Mouse (Mus musculus) stomach, postnatal 0 days (tissue): ENCODE results near the gene Tmem80. TPM values are rescaled to one million over a fixed set of nuclear protein-coding genes. Genes with fewer than 3 reads are reported as not detected.

Experiments
- ATAC-seq: fragments of 200-750 bp; cut with Nextera tagmentation; 2 replicates; pipeline ENCODE4 v1.8.0; 2017; ENCODE audit not compliant: low FRiP score, low TSS enrichment
- DNase-seq: peaks from one replicate; pipeline ENCODE4 v3.0.0-alpha.2; 2016; ENCODE audit warnings: low spot score
- H3K27ac ChIP-seq: fragments of 300-500 bp; sonication (generic); replicated peaks from 2 replicates; pipeline ENCODE4 v1.5.1; 2014; ENCODE audit warnings: mild to moderate bottlenecking, control low read depth
- H3K27me3 ChIP-seq: fragments of 300-500 bp; sonication (generic); 2 replicates; pipeline ENCODE4 v1.6.1; 2014; ENCODE audit warnings: low read length; ENCODE audit not compliant: control insufficient read depth, insufficient read depth
- H3K36me3 ChIP-seq: fragments of 300-500 bp; sonication (generic); 2 replicates; pipeline ENCODE4 v1.6.1; 2014; ENCODE audit warnings: low read length, mixed read lengths; ENCODE audit not compliant: control insufficient read depth, insufficient read depth
- H3K4me1 ChIP-seq: fragments of 300-500 bp; sonication (generic); replicated peaks from 2 replicates; pipeline ENCODE4 v1.6.1; 2014; ENCODE audit warnings: antibody characterized with exemption; ENCODE audit not compliant: control insufficient read depth, insufficient read depth
- H3K4me2 ChIP-seq: fragments of 300-500 bp; sonication (generic); replicated peaks from 2 replicates; pipeline ENCODE4 v1.6.1; 2014; ENCODE audit warnings: low read depth, mild to moderate bottlenecking, control low read depth, moderate library complexity
- H3K4me3 ChIP-seq: fragments of 300-500 bp; sonication (generic); 2 replicates; pipeline ENCODE4 v1.5.1; 2014; ENCODE audit warnings: low read depth, low read length, control low read depth
- H3K9ac ChIP-seq: fragments of 300-500 bp; sonication (generic); 2 replicates; pipeline ENCODE4 v1.6.1; 2014; ENCODE audit warnings: mild to moderate bottlenecking, low read length, control low read depth, mixed read lengths
- H3K9me3 ChIP-seq: fragments of 300-500 bp; sonication (generic); 2 replicates; pipeline ENCODE4 v1.6.1; 2016; ENCODE audit warnings: low read length; ENCODE audit not compliant: control insufficient read depth
- CTCF ChIP-seq: IDR thresholded peaks from 2 replicates; pipeline ENCODE4 v1.5.1; 2016; ENCODE audit warnings: antibody characterized with exemption, low read depth, mild to moderate bottlenecking, moderate library complexity
- EP300 ChIP-seq: optimal IDR thresholded peaks from 2 replicates; pipeline ENCODE3; 2016; ENCODE audit warnings: antibody characterized with exemption
- WGBS: fragments of 180-500 bp; shearing (Covaris S2); extraction: QIAGEN DNeasy Blood & Tissue Kit; methylation state at CpG from one replicate; pipeline ENCODE4 v1.1.7; 2014; 5-methylcytosine and 5-hydroxymethylcytosine counted together
- polyA plus RNA-seq: library from polyadenylated mRNA; unstranded; fragments of >200 nt; fragmentation: Nextera tagmentation; extraction: Ambion mirVana; gene quantifications from 2 replicates; pipeline ENCODE4 v1.2.1, GENCODE M21; 2015

Gene Tmem80
- polyA plus RNA-seq, 1 experiment from 2014 or later = 18.6 TPM

DNA sequence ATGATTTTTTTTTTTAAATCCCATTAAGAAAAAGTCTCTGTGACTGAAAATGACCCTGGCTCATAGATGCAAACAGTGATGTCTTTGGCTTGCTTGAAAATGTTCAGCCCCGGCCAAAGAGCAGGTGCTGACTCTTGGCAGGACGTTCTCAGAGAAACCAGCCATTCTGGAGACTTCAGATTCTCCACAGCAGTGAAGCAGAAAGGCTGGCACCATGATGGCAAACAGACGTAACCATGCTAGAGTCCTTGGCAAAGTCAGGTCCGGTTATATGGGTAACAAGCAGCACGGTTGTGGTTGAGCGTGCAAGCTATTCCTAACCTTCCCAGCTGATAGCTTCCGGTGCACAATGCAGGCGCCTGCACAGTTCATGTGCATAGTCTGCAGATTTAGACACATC lies 28.4 kb upstream of the Tmem80 start:
- ATAC-seq (no peak), DNase-seq (no peak)
- no peak for TF ChIP-seq EP300
- no peak for TF ChIP-seq CTCF
- 92% methylated on average over 8 of the region's 8 CpGs for WGBS
- H3K4me2 ChIP-seq = no peak overlapping the region
- peaks cover 19% of the 10 kb centered on the region; the same call in 1 of the 2 replicates for H3K36me3 ChIP-seq
- no peak overlapping the region for H3K4me3 ChIP-seq
- no peak overlapping the region for H3K9ac ChIP-seq
- no peaks in the 10 kb centered on the region for H3K9me3 ChIP-seq
- H3K4me1 ChIP-seq = no peaks in the 10 kb centered on the region
- H3K27me3 ChIP-seq = peaks cover 4% of the 10 kb centered on the region; the same call in 1 of the 2 replicates
- H3K27ac ChIP-seq = no peak overlapping the region

DNA sequence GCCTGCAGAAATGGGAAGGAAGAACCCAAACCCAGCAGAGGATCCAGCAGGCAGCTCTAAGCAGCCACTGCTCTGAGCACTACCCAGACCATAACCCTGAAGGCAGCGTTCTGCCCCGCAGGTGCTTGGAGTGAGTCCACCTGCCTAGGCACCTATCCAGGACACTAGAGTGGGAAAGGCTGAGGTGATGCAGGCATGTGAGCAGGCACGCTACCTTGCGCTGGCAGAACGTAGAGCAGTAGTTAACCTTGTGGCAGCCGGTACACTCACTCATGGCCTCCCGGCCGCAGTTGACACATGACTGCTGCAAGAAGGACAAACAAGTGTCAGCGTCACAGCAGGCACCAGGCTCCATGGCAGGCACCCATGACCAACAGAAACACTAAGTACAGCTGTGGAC lies 26.2 kb upstream of the Tmem80 start:
- ATAC-seq (no peak), DNase-seq (no peak)
- Histone ChIP-seq H3K36me3 (peaks cover 28% of the 10 kb centered on the region), H3K27me3 (no peaks in the 10 kb centered on the region), H3K4me2 (no peak overlapping the region), H3K4me3 (no peak overlapping the region), H3K27ac (no peak overlapping the region), H3K9ac (no peak overlapping the region), H3K9me3 (no peaks in the 10 kb centered on the region), H3K4me1 (no peaks in the 10 kb centered on the region)
- TF ChIP-seq CTCF = no peak
- no peak for TF ChIP-seq EP300
- 96% methylated on average over 9 of the region's 9 CpGs for WGBS

- no peaks in the 10 kb centered on the region for H3K9me3 ChIP-seq
- no peak overlapping the region for H3K9ac ChIP-seq
- H3K36me3 ChIP-seq = peaks cover 38% of the 10 kb centered on the region
- DNase-seq = no peak
- H3K4me1 ChIP-seq = no peaks in the 10 kb centered on the region
- no peak for ATAC-seq
- no peak overlapping the region for H3K27ac ChIP-seq
- WGBS = 88% methylated on average over 1 of the region's 1 CpGs
- no peak overlapping the region for H3K4me2 ChIP-seq
- TF ChIP-seq EP300 (no peak), CTCF (no peak)
- no peak overlapping the region for H3K4me3 ChIP-seq
- H3K27me3 ChIP-seq = no peaks in the 10 kb centered on the region
Observed at GRCm38 (mm10) chr7:141302702-141303268, 24.8 kb upstream of the Tmem80 start.

- Histone ChIP-seq H3K36me3 (peaks cover 41% of the 10 kb centered on the region), H3K27ac (no peak overlapping the region), H3K9me3 (no peaks in the 10 kb centered on the region), H3K4me2 (no peak overlapping the region), H3K4me1 (no peaks in the 10 kb centered on the region), H3K4me3 (no peak overlapping the region), H3K9ac (no peak overlapping the region), H3K27me3 (no peaks in the 10 kb centered on the region)
- TF ChIP-seq EP300 (no peak), CTCF (no peak)
- DNase-seq (no peak), ATAC-seq (no peak)
- 80% methylated on average over 4 of the region's 4 CpGs for WGBS
Observed at GRCm38 (mm10) chr7:141304537-141304936, 23.0 kb upstream of the Tmem80 start.

GRCm38 (mm10) chr7:141314416-141314815 lies 13.1 kb upstream of the Tmem80 start:
- DNase-seq = no peak
- 90% methylated on average over 2 of the region's 2 CpGs for WGBS

DNA sequence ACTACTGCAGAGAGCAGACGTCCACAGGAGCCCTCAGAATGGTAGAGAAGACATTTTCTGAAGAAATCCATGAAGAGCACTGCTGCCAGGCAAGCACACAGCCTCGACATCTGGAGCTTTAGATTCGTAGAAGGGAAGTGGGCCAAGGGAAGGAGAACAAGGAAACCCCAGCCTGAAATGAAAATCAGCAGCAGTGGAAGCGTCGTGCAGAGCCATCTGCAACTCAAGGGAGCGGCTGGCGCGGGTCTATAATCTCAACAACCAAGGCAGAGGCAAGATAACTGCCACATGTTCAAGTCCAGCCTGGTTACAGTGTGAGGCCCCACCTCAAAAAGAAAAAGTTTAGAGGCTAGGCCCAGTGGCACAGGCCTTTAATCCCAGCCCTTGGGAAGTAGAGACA lies 12.5 kb upstream of the Tmem80 start:
- Histone ChIP-seq H3K27me3 (no peaks in the 10 kb centered on the region), H3K4me1 (no peaks in the 10 kb centered on the region), H3K36me3 (peaks cover 35% of the 10 kb centered on the region), H3K4me3 (no peak overlapping the region), H3K27ac (no peak overlapping the region), H3K9ac (no peak overlapping the region), H3K9me3 (no peaks in the 10 kb centered on the region), H3K4me2 (no peak overlapping the region)
- TF ChIP-seq CTCF = no peak
- 78% methylated on average over 8 of the region's 8 CpGs for WGBS
- ATAC-seq (no peak), DNase-seq (no peak)

More at GRCm38 (mm10) chr7:141314416-141314815, 13.1 kb upstream of the Tmem80 start:
- Histone ChIP-seq H3K27ac (no peak overlapping the region), H3K9ac (no peak overlapping the region), H3K4me1 (no peaks in the 10 kb centered on the region), H3K4me2 (no peak overlapping the region), H3K4me3 (no peak overlapping the region), H3K36me3 (peaks cover 39% of the 10 kb centered on the region), H3K9me3 (no peaks in the 10 kb centered on the region), H3K27me3 (no peaks in the 10 kb centered on the region)
- ATAC-seq = no peak
- no peak for TF ChIP-seq EP300
- no peak for TF ChIP-seq CTCF
